ENCODE assay signal across 7 mouse cellular contexts in genomic region chr6:122308505-122309393, GRCm38 (mm10). TPM values are rescaled to one million over a fixed set of nuclear protein-coding genes. Genes with fewer than 3 reads are reported as not detected.
DNase-seq lines count a peak whose midpoint lies in the region; ATAC-seq lines count a peak whose summit lies in the region.

M6pr (plus strand) TSS chr6:122308720.

- DNase-seq in adrenal gland, postnatal 14 days, result peak; percentile 96
- DNase-seq in embryonic facial prominence, embryonic 11.5 days (ENCODE audit: low spot score), result peak; percentile 98
- DNase-seq in kidney, adult 11 months, result peak; percentile 100
- peak; percentile 91 for DNase-seq in limb, embryonic 10.5 days (ENCODE audit: low spot score)
- peak; percentile 92 for DNase-seq in spleen, adult 12 weeks (ENCODE audit: low spot score)

- ATAC-seq in embryonic facial prominence, embryonic 11.5 days (replicated peaks; ENCODE audit: insufficient number of reproducible peaks, low FRiP score, low TSS enrichment, low read depth), result peak; percentile 99
- peak; percentile 78 for ATAC-seq in granulocyte monocyte progenitor cell, adult 5-6 weeks (replicated peaks; ENCODE audit: poor library complexity, severe bottlenecking)
- peak; percentile 99 for ATAC-seq in midbrain, embryonic 13.5 days

- H3K4me2 ChIP-seq in embryonic facial prominence, embryonic 11.5 days (ENCODE audit: low read depth, low read length), result peak within 1 kb of the TSS; percentile 59
- H3K4me2 ChIP-seq in midbrain, embryonic 13.5 days (replicated peaks), result peak within 1 kb of the TSS; percentile 74

- H3K27me3 ChIP-seq in embryonic facial prominence, embryonic 11.5 days (ENCODE audit: control insufficient read depth, insufficient read depth, low read length), result no peaks in the 10 kb centered on the region
- no peaks in the 10 kb centered on the region for H3K27me3 ChIP-seq in limb, embryonic 10.5 days (ENCODE audit: low read depth, poor library complexity, severe bottlenecking)
- no peaks in the 10 kb centered on the region for H3K27me3 ChIP-seq in midbrain, embryonic 13.5 days

- peak within 1 kb of the TSS; percentile 82 for H3K4me3 ChIP-seq in embryonic facial prominence, embryonic 11.5 days (ENCODE audit: low read depth, low read length)
- H3K4me3 ChIP-seq in limb, embryonic 10.5 days, result peak within 1 kb of the TSS; percentile 81
- H3K4me3 ChIP-seq in midbrain, embryonic 13.5 days (replicated peaks), result peak within 1 kb of the TSS; percentile 63

- 0 out of 2 replicates have a peak within 1 kb of the TSS, but pooled peaks have one; percentile 13 for H3K27ac ChIP-seq in embryonic facial prominence, embryonic 11.5 days (replicated peaks; ENCODE audit: low read depth, low read length)
- H3K27ac ChIP-seq in limb, embryonic 10.5 days, result peak within 1 kb of the TSS; percentile 84
- peak within 1 kb of the TSS; percentile 48 for H3K27ac ChIP-seq in midbrain, embryonic 13.5 days

- H3K9me3 ChIP-seq in embryonic facial prominence, embryonic 11.5 days (replicated peaks; ENCODE audit: control insufficient read depth, low read length), result no peaks in the 10 kb centered on the region
- H3K9me3 ChIP-seq in limb, embryonic 10.5 days (replicated peaks), result no peaks in the 10 kb centered on the region
- H3K9me3 ChIP-seq in midbrain, embryonic 13.5 days, result no peaks in the 10 kb centered on the region

- peaks cover 2% of the 10 kb centered on the region; the same call in 1 of the 2 replicates for H3K4me1 ChIP-seq in embryonic facial prominence, embryonic 11.5 days (ENCODE audit: control insufficient read depth, insufficient read depth, low read length)
- peaks cover 24% of the 10 kb centered on the region for H3K4me1 ChIP-seq in limb, embryonic 10.5 days
- peaks cover 20% of the 10 kb centered on the region for H3K4me1 ChIP-seq in midbrain, embryonic 13.5 days (replicated peaks)

- H3K9ac ChIP-seq in embryonic facial prominence, embryonic 11.5 days (replicated peaks; ENCODE audit: low read length), result peak within 1 kb of the TSS; percentile 87
- peak within 1 kb of the TSS; percentile 78 for H3K9ac ChIP-seq in midbrain, embryonic 13.5 days (replicated peaks)

- peaks cover 3% of the 10 kb centered on the region; the same call in 1 of the 2 replicates for H3K36me3 ChIP-seq in embryonic facial prominence, embryonic 11.5 days (replicated peaks; ENCODE audit: control insufficient read depth, insufficient read depth, low read depth, low read length)
- peaks cover 20% of the 10 kb centered on the region for H3K36me3 ChIP-seq in limb, embryonic 10.5 days
- H3K36me3 ChIP-seq in midbrain, embryonic 13.5 days, result peaks cover 12% of the 10 kb centered on the region

- under 1% methylated on average over 49 of the region's 49 CpGs for WGBS in embryonic facial prominence, embryonic 11.5 days
- WGBS in limb, embryonic 10.5 days, result 0% methylated on average over 49 of the region's 49 CpGs
- WGBS in midbrain, embryonic 13.5 days, result under 1% methylated on average over 49 of the region's 49 CpGs

RNA-seq across cellular contexts. Expression of gene M6pr, which starts in this region (rescaled TPM):
- total RNA-seq in adrenal gland, postnatal 14 days (2021), result 123 and 132 TPM in 2 replicates
- polyA plus RNA-seq in embryonic facial prominence, embryonic 11.5 days (2014; fragmentation: Nextera tagmentation; extraction: Ambion mirVana), result 85.0 and 85.6 TPM in 2 replicates
- total RNA-seq in granulocyte monocyte progenitor cell, adult 5-6 weeks (2014; fragmentation: Nextera tagmentation), result 209 and 230 TPM in 2 replicates
- 490 and 513 TPM in 2 replicates for total RNA-seq in granulocyte monocyte progenitor cell, adult 5-6 weeks (2017)
- 85.7 and 97.8 TPM in 2 replicates for polyA plus RNA-seq in limb, embryonic 10.5 days (2016; fragmentation: Nextera tagmentation; extraction: Ambion mirVana)
- polyA plus RNA-seq in midbrain, embryonic 13.5 days (2015; fragmentation: Nextera tagmentation; extraction: Ambion mirVana), result 61.6 and 64.2 TPM in 2 replicates

Comparison
In these comparisons a context has a peak if more than half of its experiments do, and no peak if none do; other contexts are left out.
1. Peak in every context shown above with its lines: DNase-seq, ATAC-seq, H3K4me3 ChIP-seq and H3K27ac ChIP-seq.
2. H3K27ac ChIP-seq: peak in every context shown above with its lines; median percentile 84 in limb, embryonic 10.5 days; 48 in midbrain, embryonic 13.5 days; 13 in embryonic facial prominence, embryonic 11.5 days.